Mouse (Mus musculus) liver, adult 10 weeks (tissue): ENCODE data around the gene Ank. TPM values are rescaled to one million over a fixed set of nuclear protein-coding genes. Genes with fewer than 3 reads are reported as not detected.

Source experiments
- polyA plus RNA-seq: library from polyadenylated mRNA; stranded (reverse); fragments of 350-450 nt; fragmentation: Illumina TruSeq; extraction: RNeasy Lipid Tissue Mini Kit (QIAGEN cat#74804); gene quantifications from one replicate; pipeline ENCODE4 v1.2.3, GENCODE M21; 2014; ENCODE audit warnings: low read depth, low replicate concordance

The Ank gene
- polyA plus RNA-seq: 23.8 TPM

GRCm38 (mm10) chr15:27466131-27467080 lies at the start of gene Ank:
Gene Ank (plus strand): TSS chr15:27466677.

GRCm38 (mm10) chr15:27630601-27631383 lies 164.3 kb downstream of the Ank start, which contains the start of gene Otulin:
Gene Otulin (minus strand): TSS chr15:27630693.

Other genes with a start within 250 kb of the Ank start
- gene Otulin, start 164.0 kb downstream of the Ank start, polyA plus RNA-seq: 22.2 TPM
- 1.9 TPM for gene Otulinl, start 214.9 kb downstream of the Ank start, polyA plus RNA-seq